Mouse (Mus musculus) left cerebral cortex, postnatal 25 days (tissue): ENCODE data around the gene Rps10. TPM values are rescaled to one million over a fixed set of nuclear protein-coding genes. Genes with fewer than 3 reads are reported as not detected.

Source experiments
- DNase-seq, 2 experiments: peaks; one replicate each; pipeline ENCODE4 v3.0.0; 2022; ENCODE audit warnings: low spot score in 2 of 2, mixed read lengths in 1 of 2
- intact Hi-C: fragments of 180-260 bp; cut with DNase I; formaldehyde crosslinking; loops from one replicate; pipeline ENCODE4 v1.15.1; 2025
- total RNA-seq, 2 experiments: library from RNA; stranded (reverse); gene quantifications; 2 replicates each; pipeline ENCODE4 v1.2.3; 2021

The Rps10 gene
- total RNA-seq, 2 experiments from 2014 or later = 430 to 432 TPM

GRCm38 (mm10) chr17:27588231-27588630, 48.2 kb downstream of the Rps10 start:
- intact Hi-C loops = no loop called here
- DNase-seq = no peak

DNA sequence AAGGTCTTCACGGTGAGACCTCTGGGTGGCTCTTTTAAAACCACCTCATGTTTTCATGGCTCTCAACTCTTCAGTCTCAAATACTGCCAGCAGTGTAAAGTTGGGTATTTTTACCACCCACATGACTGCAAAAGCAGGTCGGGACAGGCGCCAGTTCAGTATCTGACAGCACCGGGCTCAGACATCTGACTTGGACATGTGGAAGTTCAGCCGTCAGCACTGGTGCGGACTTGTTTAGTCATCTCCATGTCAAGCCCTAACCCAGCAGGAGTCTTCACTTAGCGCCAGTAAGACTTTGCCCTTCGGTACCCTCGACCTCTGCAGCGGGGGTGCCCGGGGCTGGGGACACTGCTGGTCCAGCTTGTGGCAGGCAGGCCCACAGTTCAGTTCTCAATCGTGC, 49.2 kb downstream of the Rps10 start:
- DNase-seq = peak; percentile 47 to 84
- intact Hi-C loops = no loop called here

GRCm38 (mm10) chr17:27586661-27587060, 49.8 kb downstream of the Rps10 start:
- intact Hi-C loops = no loop called here
- no peak for DNase-seq

- intact Hi-C loops = no loop called here
- DNase-seq = no peak
Measured at GRCm38 (mm10) chr17:27583185-27583894, 53.1 kb downstream of the Rps10 start.

Other genes starting within 250 kb of the Rps10 start
- 10 to 100 TPM; 21.1 to 30.4 TPM for gene Grm4, start 115.3 kb downstream of the Rps10 start, total RNA-seq
- gene Hmga1, start 80.2 kb downstream of the Rps10 start, total RNA-seq = 10 to 100 TPM; 47.6 to 52.8 TPM
- 10 to 100 TPM; 92.9 to 97.4 TPM for gene AI413582, start 70.9 kb downstream of the Rps10 start, total RNA-seq
- gene Nudt3, start 13.2 kb downstream of the Rps10 start, total RNA-seq = 100 to 1,000 TPM; 573 to 611 TPM
- gene RPS10-NUDT3, start 1.4 kb downstream of the Rps10 start, total RNA-seq = 1 to 10 TPM in 1 of 2 experiments, not detected in 1; 2.1 TPM
- gene Pacsin1, start 18.8 kb upstream of the Rps10 start, total RNA-seq = 100 to 1,000 TPM; 428 to 433 TPM
- gene Spdef, start 92.3 kb upstream of the Rps10 start, total RNA-seq = under 1 TPM in 1 of 2 experiments, not detected in 1; 0.21 TPM
- 100 to 1,000 TPM; 196 to 198 TPM for gene D17Wsu92e, start 184.0 kb upstream of the Rps10 start, total RNA-seq
- 10 to 100 TPM; 50.7 to 54.5 TPM for gene Snrpc, start 201.5 kb upstream of the Rps10 start, total RNA-seq
- gene Uhrf1bp1, start 219.8 kb upstream of the Rps10 start, total RNA-seq = 10 to 100 TPM; 17.8 to 22.9 TPM